Mouse (Mus musculus) retina, postnatal 7 days (tissue): Measurements from ENCODE around the gene Htra3.

Source experiments
- DNase-seq: peaks from one replicate; pipeline ENCODE4 v3.0.0-alpha.2; 2012; ENCODE audit warnings: low read depth, low spot score

Htra3 gene

GRCm38 (mm10) chr5:35695815-35696214 is 16.2 kb upstream of the Htra3 start:
- no peak for DNase-seq

DNA sequence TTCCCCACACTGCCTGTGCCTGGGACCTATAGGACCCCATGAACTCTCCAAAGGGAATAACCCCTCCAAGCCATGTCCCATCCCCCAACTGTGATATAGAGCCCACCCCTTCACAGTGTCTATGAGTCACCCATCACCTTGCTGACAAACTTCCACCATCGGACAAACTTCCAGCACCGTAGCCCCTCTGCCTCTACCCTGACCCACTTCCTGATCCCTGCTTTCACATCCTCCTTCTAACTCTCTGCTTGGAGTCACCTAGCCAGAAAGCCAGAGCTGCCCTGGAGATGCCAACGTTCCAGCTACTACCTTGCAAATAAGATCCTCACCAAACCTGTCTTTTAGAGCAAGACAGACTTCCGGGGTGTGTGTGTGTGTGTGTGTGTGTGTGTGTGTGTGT is 14.1 kb upstream of the Htra3 start:
- DNase-seq = no peak

DNA sequence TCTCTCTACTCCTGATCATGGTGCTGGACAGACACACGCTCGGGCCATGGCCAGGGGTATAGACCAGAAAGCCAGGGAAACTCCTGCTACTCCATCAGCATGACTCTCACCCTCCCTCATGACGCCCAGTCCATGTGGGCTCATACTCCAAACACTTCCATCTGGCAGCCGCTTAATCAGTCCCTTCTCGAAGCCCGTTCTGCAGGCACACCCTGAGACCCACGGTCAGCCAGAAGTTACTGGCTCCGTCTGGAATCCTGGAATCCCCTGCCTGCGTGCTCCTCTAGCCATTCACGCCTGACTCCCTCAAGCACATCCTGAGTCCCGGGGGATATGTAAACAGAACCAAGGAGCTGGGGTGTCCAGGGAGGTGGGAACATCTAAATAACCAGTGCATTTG is 11.7 kb upstream of the Htra3 start:
- no peak for DNase-seq

DNA sequence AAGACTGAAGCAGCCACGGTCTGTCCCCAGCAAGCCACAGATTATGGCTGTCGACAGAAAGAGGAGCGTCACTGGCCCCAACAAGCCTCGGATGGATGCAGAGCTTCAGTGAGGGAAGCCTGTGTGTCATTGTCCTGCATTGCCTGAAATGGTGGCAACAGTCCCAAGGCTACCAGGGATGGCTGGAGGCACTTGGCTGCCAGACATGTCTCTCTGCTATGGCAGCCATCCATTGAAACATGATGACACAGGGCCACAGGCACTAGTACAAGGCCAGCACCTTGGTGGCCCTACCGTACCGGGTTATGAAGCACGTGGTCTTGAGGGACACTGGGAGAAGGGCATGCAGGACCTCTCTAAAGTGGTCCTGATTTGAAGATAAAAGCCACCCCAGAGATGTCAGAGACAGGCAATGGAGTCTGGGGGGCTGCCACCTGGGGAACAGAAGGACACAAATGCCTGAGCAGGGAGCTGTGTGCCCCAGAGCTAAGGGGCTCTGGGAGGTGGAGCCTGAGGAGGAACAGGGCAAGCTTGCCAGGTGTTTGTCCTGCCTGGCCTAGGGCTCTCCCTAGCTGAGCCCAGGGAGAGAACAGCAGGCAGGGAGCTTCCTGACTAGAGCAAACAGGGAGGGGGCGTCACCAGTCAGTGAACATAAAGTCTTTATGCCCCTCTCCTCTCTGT is 11.0 kb upstream of the Htra3 start:
- DNase-seq = no peak

- no peak for DNase-seq
Measured at GRCm38 (mm10) chr5:35689374-35689773, 9.8 kb upstream of the Htra3 start.

DNA sequence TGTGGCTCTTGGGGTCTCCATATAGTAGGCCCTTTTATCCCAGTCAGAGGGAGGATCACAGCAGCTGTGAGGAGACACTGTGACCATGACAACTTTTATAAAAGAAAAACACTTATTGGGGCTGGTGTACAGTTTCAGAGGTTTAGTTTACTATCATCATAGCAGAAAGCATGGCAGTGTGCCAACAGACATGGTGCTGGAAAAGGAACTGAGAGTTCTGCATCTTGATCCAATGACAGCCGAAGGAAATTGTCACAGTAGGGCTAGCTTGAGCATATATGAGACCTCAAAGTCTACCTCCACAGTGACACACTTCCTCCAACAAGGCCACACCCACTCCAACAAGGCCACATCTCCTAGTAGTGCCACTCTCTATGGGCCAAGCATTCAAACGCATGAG is 9.3 kb upstream of the Htra3 start:
- DNase-seq = no peak

DNA sequence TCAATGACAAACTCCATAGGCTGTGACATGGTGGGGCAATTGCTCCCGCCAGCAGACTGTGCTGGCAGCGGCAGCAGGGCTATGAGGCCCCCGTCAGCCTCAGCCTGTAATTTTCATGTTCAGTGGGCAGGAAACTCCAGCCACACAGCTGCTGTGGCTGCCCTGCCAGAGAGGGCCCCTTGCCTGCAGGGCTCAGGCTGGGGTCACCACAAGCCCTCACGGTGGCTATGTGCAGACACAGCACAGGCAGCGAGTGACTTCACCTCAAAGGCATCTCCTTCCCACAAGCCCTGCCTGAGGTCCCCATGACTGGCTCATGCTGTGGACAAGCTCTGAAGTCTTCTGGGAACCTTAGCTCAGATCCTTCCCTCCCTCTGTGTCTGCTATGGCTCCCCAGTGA is 7.5 kb upstream of the Htra3 start:
- DNase-seq = no peak

DNA sequence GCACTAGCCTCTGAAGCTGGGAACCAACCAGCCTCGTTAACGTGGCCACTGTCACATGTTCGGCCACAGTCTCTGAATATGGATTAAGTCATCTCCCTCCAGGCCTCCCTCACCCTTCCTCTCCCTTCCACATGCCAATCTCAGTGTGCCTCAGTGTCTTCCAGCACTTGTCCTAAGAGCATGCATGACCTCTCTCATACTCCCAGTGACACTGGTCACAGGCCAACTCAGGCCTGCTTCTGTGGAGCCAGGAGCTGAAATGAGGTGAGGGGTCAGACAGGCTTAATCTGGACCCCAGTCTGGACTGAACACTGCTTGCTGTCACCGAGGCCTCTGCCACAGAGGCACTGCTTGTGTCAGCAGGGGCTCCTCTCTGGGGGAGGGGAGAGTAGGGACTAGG is 6.8 kb upstream of the Htra3 start:
- DNase-seq = no peak

GRCm38 (mm10) chr5:35685079-35685478 is 5.5 kb upstream of the Htra3 start:
- no peak for DNase-seq

GRCm38 (mm10) chr5:35680958-35681357 is 1.4 kb upstream of the Htra3 start:
- DNase-seq = no peak

DNA sequence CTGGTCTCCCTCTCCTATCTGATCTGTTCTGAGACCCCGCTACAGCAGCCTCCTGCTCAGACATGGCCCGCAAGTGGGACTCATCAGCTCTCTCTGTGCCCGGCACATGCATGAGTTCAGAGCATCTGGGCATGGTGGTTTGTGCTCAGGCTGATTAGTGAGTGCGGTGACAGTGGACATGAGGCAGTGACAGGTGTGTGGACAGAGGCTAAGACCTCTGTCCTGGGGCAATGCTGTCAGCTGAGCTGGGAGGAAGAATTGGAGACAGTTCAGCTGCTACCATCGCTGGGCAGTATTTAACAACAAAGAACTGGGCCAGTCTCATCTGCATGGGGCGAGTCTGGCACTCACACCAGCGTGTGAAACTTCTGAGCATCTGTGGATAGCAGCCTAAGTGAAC is 2.6 kb downstream of the Htra3 start:
- no peak for DNase-seq

- no peak for DNase-seq
Measured at GRCm38 (mm10) chr5:35674081-35674555, 5.5 kb downstream of the Htra3 start.

- no peak for DNase-seq
Measured at GRCm38 (mm10) chr5:35673086-35673485, 6.5 kb downstream of the Htra3 start.

DNA sequence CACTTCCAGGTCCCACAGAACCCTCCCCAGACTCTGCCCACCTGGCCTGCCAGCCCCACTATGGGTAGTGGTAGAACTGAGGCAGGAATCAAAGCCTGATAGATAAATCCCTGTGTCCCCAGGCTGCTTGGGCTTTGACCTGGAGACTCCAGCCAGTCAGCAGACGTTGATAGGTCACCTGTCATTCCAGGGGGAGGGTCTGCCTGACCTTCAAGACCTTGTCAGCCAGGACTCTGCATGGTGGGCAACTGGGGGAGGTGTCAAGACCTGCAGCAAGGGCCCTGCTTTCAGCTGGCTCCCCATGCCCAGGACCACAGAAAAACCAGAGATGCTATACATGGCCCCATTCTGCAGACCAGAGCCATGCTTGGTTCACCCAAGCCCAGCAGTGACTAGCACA is 7.0 kb downstream of the Htra3 start:
- no peak for DNase-seq

- no peak for DNase-seq
Measured at GRCm38 (mm10) chr5:35671474-35671891, 8.1 kb downstream of the Htra3 start.

GRCm38 (mm10) chr5:35670412-35670801 is 9.2 kb downstream of the Htra3 start:
- DNase-seq = no peak

DNA sequence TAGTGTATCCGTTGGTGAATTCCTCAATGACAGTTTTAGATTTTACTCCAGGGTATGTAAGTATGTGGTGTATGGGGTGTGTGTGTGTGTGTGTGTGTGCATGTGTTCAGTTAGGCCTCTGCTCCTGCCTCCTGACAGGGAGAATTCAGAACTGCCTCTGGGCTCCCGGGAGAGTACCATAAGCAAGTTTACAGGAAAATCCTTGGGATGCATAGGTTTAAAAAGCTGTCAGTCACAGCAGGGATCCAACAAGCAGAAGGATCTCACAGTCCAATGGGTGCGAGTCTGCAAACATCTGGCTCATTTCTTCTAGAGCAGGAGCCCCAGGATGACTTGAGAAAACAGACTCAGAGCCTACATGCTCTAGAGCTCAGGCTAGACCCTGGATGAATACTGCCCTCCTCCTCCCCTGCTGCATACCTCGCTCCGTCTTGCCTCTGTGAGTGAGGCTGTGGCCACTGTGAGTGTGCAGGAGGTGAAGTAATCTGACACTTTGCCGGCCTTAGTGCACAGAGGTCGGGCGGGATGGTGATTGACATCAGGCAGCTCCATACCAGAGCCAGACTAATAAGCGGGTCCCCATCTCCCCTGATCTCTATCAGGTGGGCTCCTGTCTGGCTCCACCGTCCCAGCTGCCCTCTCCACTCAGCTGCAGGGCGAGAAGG is 9.7 kb downstream of the Htra3 start:
- DNase-seq = no peak

DNA sequence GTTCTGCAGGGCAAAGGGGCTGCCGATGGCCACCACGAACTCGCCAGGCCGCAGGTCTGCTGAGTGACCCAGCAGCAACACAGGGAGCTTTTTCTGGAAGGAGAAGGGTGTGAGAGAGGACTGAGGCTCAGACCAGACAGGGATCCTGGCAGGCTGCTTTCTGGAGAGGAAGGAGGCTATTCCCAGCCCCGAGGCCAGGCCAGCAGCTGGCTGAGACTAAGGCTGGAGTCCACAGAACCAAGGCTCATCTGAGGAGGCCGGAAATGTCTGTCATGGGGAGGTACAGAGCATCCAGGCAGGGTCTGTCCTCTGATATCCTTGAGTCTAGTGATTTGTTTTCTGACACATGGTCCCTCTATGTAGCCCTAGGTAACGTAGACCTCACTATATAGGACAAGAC is 13.4 kb downstream of the Htra3 start:
- no peak for DNase-seq

- DNase-seq = no peak
Measured at GRCm38 (mm10) chr5:35662021-35662545, 17.5 kb downstream of the Htra3 start.

- DNase-seq = no peak
Measured at GRCm38 (mm10) chr5:35661210-35661609, 18.4 kb downstream of the Htra3 start.

GRCm38 (mm10) chr5:35659503-35659902 is 20.1 kb downstream of the Htra3 start:
- DNase-seq = no peak

- no peak for DNase-seq
Measured at GRCm38 (mm10) chr5:35655753-35656485, 23.7 kb downstream of the Htra3 start.
